In genomic region chr5:76832529-76833210, GRCm38 (mm10) we compare ENCODE assay signal across 23 mouse cellular contexts.
A peak's percentile ranks its signal among the peaks of the same experiment; 100 is the strongest.
DNase-seq lines count a peak whose midpoint lies in the region; ATAC-seq and TF ChIP-seq lines count a peak whose summit lies in the region.
"Had no signal": no experiment of that assay in that cellular context is flagged by ENCODE, and none has a peak within 500 bp of the region (broad histone marks: within the 10 kb centered on the region; RNA-seq: fewer than 3 reads in every experiment).

No protein-coding gene starts in this region.

- 68% methylated on average over 17 of the region's 17 CpGs for WGBS in forebrain, embryonic 10.5 days
- 49% methylated on average over 17 of the region's 17 CpGs for WGBS in forebrain, embryonic 16.5 days
- 64% methylated on average over 17 of the region's 17 CpGs for whole genome bisulfite sequencing in embryonic facial prominence, embryonic 15.5 days
- WGBS in midbrain, embryonic 10.5 days, result 77% methylated on average over 17 of the region's 17 CpGs

- no peak overlapping the region for H3K9ac ChIP-seq in forebrain, embryonic 16.5 days (replicated peaks; ENCODE audit: low read depth, low read length)
- no peak overlapping the region for H3K9ac ChIP-seq in embryonic facial prominence, embryonic 15.5 days
- H3K9ac ChIP-seq: liver, embryonic 14.5 days; lung, embryonic 15.5 days; midbrain, embryonic 15.5 days; stomach, embryonic 15.5 days had no signal

- no peak overlapping the region for H3K4me3 ChIP-seq in forebrain, embryonic 10.5 days
- no peak overlapping the region for H3K4me3 ChIP-seq in forebrain, embryonic 16.5 days (replicated peaks; ENCODE audit: low read length)
- H3K4me3 ChIP-seq in embryonic facial prominence, embryonic 15.5 days (replicated peaks), result no peak overlapping the region
- H3K4me3 ChIP-seq in midbrain, embryonic 10.5 days, result no peak overlapping the region
- H3K4me3 ChIP-seq: hindbrain, embryonic 10.5 days; layer of hippocampus, adult 2 months; lung, embryonic 15.5 days; midbrain, embryonic 15.5 days; myocyte; stomach, embryonic 15.5 days had no signal

- peaks cover 7% of the 10 kb centered on the region; the same call in 1 of the 2 replicates for H3K9me3 ChIP-seq in forebrain, embryonic 10.5 days
- H3K9me3 ChIP-seq in forebrain, embryonic 16.5 days (ENCODE audit: control insufficient read depth, low read length), result no peaks in the 10 kb centered on the region
- H3K9me3 ChIP-seq in embryonic facial prominence, embryonic 15.5 days (replicated peaks), result no peaks in the 10 kb centered on the region
- H3K9me3 ChIP-seq in midbrain, embryonic 10.5 days (replicated peaks), result peaks cover 9% of the 10 kb centered on the region
- H3K9me3 ChIP-seq: hindbrain, embryonic 10.5 days; lung, embryonic 15.5 days; midbrain, embryonic 15.5 days; stomach, embryonic 15.5 days had no signal

- H3K4me2 ChIP-seq in forebrain, embryonic 16.5 days (ENCODE audit: low read length), result no peak overlapping the region
- H3K4me2 ChIP-seq in embryonic facial prominence, embryonic 15.5 days (replicated peaks), result no peak overlapping the region
- H3K4me2 ChIP-seq: lung, embryonic 15.5 days; midbrain, embryonic 15.5 days; stomach, embryonic 15.5 days had no signal

- H3K27ac ChIP-seq in forebrain, embryonic 10.5 days, result peak overlapping the region; percentile 65
- no peak overlapping the region for H3K27ac ChIP-seq in forebrain, embryonic 16.5 days (ENCODE audit: low read length)
- no peak overlapping the region for H3K27ac ChIP-seq in embryonic facial prominence, embryonic 15.5 days (replicated peaks)
- H3K27ac ChIP-seq in midbrain, embryonic 10.5 days (replicated peaks), result no peak overlapping the region
- H3K27ac ChIP-seq: hindbrain, embryonic 10.5 days; layer of hippocampus, adult 2 months; liver, embryonic 14.5 days; lung, embryonic 15.5 days; midbrain, embryonic 15.5 days; stomach, embryonic 15.5 days had no signal

- peaks cover 39% of the 10 kb centered on the region for H3K4me1 ChIP-seq in forebrain, embryonic 10.5 days
- H3K4me1 ChIP-seq in forebrain, embryonic 16.5 days (replicated peaks; ENCODE audit: control insufficient read depth, insufficient read depth, low read length), result peaks cover 23% of the 10 kb centered on the region
- no peaks in the 10 kb centered on the region for H3K4me1 ChIP-seq in embryonic facial prominence, embryonic 15.5 days
- H3K4me1 ChIP-seq in midbrain, embryonic 10.5 days, result peaks cover under 1% of the 10 kb centered on the region; the same call in 1 of the 2 replicates
- H3K4me1 ChIP-seq: hindbrain, embryonic 10.5 days; lung, embryonic 15.5 days; stomach, embryonic 15.5 days had no signal

- no peaks in the 10 kb centered on the region for H3K27me3 ChIP-seq in forebrain, embryonic 10.5 days (ENCODE audit: poor library complexity, severe bottlenecking)
- H3K27me3 ChIP-seq in forebrain, embryonic 16.5 days (replicated peaks; ENCODE audit: control insufficient read depth, insufficient read depth, low read length), result no peaks in the 10 kb centered on the region
- no peaks in the 10 kb centered on the region for H3K27me3 ChIP-seq in embryonic facial prominence, embryonic 15.5 days
- H3K27me3 ChIP-seq in midbrain, embryonic 10.5 days (ENCODE audit: low read depth, poor library complexity, severe bottlenecking), result no peaks in the 10 kb centered on the region
- H3K27me3 ChIP-seq: lung, embryonic 15.5 days; midbrain, embryonic 15.5 days; stomach, embryonic 15.5 days had no signal

- TF ChIP-seq CTCF in brain, embryonic 14.5 days (IDR thresholded peaks at IDR 0.05; ENCODE audit: borderline replicate concordance, extremely low read depth, insufficient read depth, insufficient read length), result no peak

- no peak for ATAC-seq in forebrain, embryonic 16.5 days
- peak; percentile 58 for ATAC-seq in embryonic facial prominence, embryonic 15.5 days (ENCODE audit: insufficient number of reproducible peaks, low FRiP score, low TSS enrichment, low read depth)
- peak; percentile 57 for ATAC-seq in megakaryocyte, adult 5-6 weeks (ENCODE audit: poor library complexity, severe bottlenecking)

- TF ChIP-seq POLR2A in brain, embryonic 14.5 days (IDR thresholded peaks at IDR 0.05; ENCODE audit: borderline replicate concordance, extremely low read depth, insufficient read depth, insufficient read length, poor library complexity, severe bottlenecking), result no peak

- H3K36me3 ChIP-seq in forebrain, embryonic 10.5 days (replicated peaks), result peaks cover 52% of the 10 kb centered on the region
- no peaks in the 10 kb centered on the region for H3K36me3 ChIP-seq in forebrain, embryonic 16.5 days (ENCODE audit: control insufficient read depth, insufficient read depth)
- H3K36me3 ChIP-seq in embryonic facial prominence, embryonic 15.5 days, result no peaks in the 10 kb centered on the region
- H3K36me3 ChIP-seq in midbrain, embryonic 10.5 days, result peaks cover 50% of the 10 kb centered on the region
- H3K36me3 ChIP-seq: lung, embryonic 15.5 days; stomach, embryonic 15.5 days had no signal

- no peak for DNase-seq in forebrain, embryonic 10.5 days (ENCODE audit: extremely low spot score, low spot score)
- DNase-seq in brain, embryonic 14.5 days (ENCODE audit: low read depth), result peak; percentile 62
- no peak for DNase-seq in midbrain, embryonic 10.5 days (ENCODE audit: low spot score)
- no peak for DNase-seq in cerebellum, postnatal 4 days (ENCODE audit: low spot score in 2 of 2)
- DNase-seq in frontal cortex, postnatal 14 days (ENCODE audit: low spot score in 2 of 2), result no peak
- DNase-seq: adrenal gland, postnatal 25 days; cerebellum, adult 11-12 months; cerebellum, postnatal 14 days; heart, adult 11 months; kidney, adult 8-10 months; kidney, postnatal 14 days; layer of hippocampus, postnatal 36 days; right cerebral cortex, postnatal 25 days had no signal
